16 mouse cellular contexts compared by ENCODE assay signal in the genomic region with DNA sequence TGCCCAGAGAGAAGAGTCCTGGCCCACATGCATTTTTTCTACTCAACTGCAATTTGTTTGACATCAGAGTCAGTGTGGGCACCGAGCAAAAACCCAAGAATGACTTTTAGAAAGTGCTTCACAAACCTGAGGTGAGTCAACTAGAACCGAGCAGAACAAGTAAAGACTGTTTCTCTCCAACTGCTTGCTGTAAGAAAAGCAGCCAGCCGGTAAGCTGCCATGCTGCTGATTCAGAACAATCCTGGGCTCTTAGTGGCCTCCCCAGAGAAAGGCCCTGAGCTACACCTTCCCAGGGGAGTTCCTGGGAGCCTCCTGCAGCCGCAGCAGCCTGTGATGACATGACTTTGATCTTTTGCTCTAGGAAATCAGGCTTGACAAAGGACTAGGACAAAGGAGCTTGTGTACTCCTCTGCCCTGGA.
DNase-seq lines count a peak whose midpoint lies in the region; ATAC-seq lines count a peak whose summit lies in the region.
"Had no signal": no experiment of that assay in that cellular context is flagged by ENCODE, and none has a peak within 500 bp of the region (broad histone marks: within the 10 kb centered on the region; RNA-seq: fewer than 3 reads in every experiment).

No protein-coding gene starts in this region.

- H3K4me1 ChIP-seq in kidney, embryonic 16.5 days (ENCODE audit: insufficient read depth, low read length), result no peaks in the 10 kb centered on the region
- H3K4me1 ChIP-seq in stomach, embryonic 16.5 days (ENCODE audit: control insufficient read depth, insufficient read depth, low read length), result no peaks in the 10 kb centered on the region
- H3K4me1 ChIP-seq: forebrain, embryonic 15.5 days; heart, embryonic 15.5 days; liver, embryonic 15.5 days had no signal

- DNase-seq in kidney, postnatal 25 days, result no peak
- peak; percentile 17 for DNase-seq in NIH3T3 (ENCODE audit: low read depth)
- DNase-seq in induced T-regulatory cell, adult 2 months (ENCODE audit: low read depth), result peak; percentile 1
- DNase-seq in spleen, adult 12 weeks (ENCODE audit: low spot score), result no peak
- DNase-seq: cerebellum, adult 2 months; kidney, postnatal 10 days; lung, postnatal 14 days had no signal

- H3K27ac ChIP-seq in kidney, embryonic 16.5 days (ENCODE audit: low read length), result peak overlapping the region; percentile 27; the same call in 1 of the 2 replicates
- peak overlapping the region; percentile 54 for H3K27ac ChIP-seq in stomach, embryonic 16.5 days (ENCODE audit: low read length)
- H3K27ac ChIP-seq: forebrain, embryonic 15.5 days; heart, embryonic 15.5 days; hindbrain, embryonic 13.5 days; liver, embryonic 15.5 days had no signal

- no peaks in the 10 kb centered on the region for H3K27me3 ChIP-seq in kidney, embryonic 16.5 days (ENCODE audit: insufficient read depth, low read length)
- no peaks in the 10 kb centered on the region for H3K27me3 ChIP-seq in stomach, embryonic 16.5 days (ENCODE audit: control insufficient read depth, insufficient read depth, low read length)
- H3K27me3 ChIP-seq: forebrain, embryonic 15.5 days; heart, embryonic 15.5 days; hindbrain, embryonic 13.5 days; liver, embryonic 15.5 days had no signal

- H3K9ac ChIP-seq in kidney, embryonic 16.5 days (replicated peaks; ENCODE audit: low read length), result no peak overlapping the region
- H3K9ac ChIP-seq in stomach, embryonic 16.5 days (ENCODE audit: low read length), result no peak overlapping the region
- H3K9ac ChIP-seq: forebrain, embryonic 15.5 days; heart, embryonic 15.5 days; hindbrain, embryonic 13.5 days; liver, embryonic 15.5 days had no signal

- H3K4me2 ChIP-seq in kidney, embryonic 16.5 days (replicated peaks; ENCODE audit: low read depth, low read length), result no peak overlapping the region
- no peak overlapping the region for H3K4me2 ChIP-seq in stomach, embryonic 16.5 days (ENCODE audit: low read depth, low read length)
- H3K4me2 ChIP-seq: forebrain, embryonic 15.5 days; heart, embryonic 15.5 days; hindbrain, embryonic 13.5 days; liver, embryonic 15.5 days; midbrain, embryonic 11.5 days had no signal

- no peak; the same call in 1 of the 2 replicates for ATAC-seq in kidney, embryonic 16.5 days (ENCODE audit: low FRiP score, low TSS enrichment)
- ATAC-seq in stomach, embryonic 16.5 days (ENCODE audit: insufficient read depth, low FRiP score), result no peak
- no peak for ATAC-seq in frontal cortex, adult (ENCODE audit: low TSS enrichment)
- ATAC-seq: forebrain, embryonic 15.5 days had no signal

- H3K4me3 ChIP-seq in kidney, embryonic 16.5 days (ENCODE audit: low read length), result no peak overlapping the region
- no peak overlapping the region for H3K4me3 ChIP-seq in stomach, embryonic 16.5 days (replicated peaks; ENCODE audit: low read length)
- H3K4me3 ChIP-seq: forebrain, embryonic 15.5 days; heart, embryonic 15.5 days; hindbrain, embryonic 13.5 days; liver, embryonic 15.5 days; myocyte had no signal

- no peaks in the 10 kb centered on the region for H3K9me3 ChIP-seq in kidney, embryonic 16.5 days (ENCODE audit: low read length)
- no peaks in the 10 kb centered on the region for H3K9me3 ChIP-seq in stomach, embryonic 16.5 days (replicated peaks; ENCODE audit: control insufficient read depth, low read length)
- H3K9me3 ChIP-seq: forebrain, embryonic 15.5 days; heart, embryonic 15.5 days; hindbrain, embryonic 13.5 days; liver, embryonic 15.5 days had no signal

- WGBS in kidney, embryonic 16.5 days, result 20% methylated on average over 4 of the region's 4 CpGs
- 43% methylated on average over 4 of the region's 4 CpGs for WGBS in stomach, embryonic 16.5 days

- no peaks in the 10 kb centered on the region for H3K36me3 ChIP-seq in kidney, embryonic 16.5 days (ENCODE audit: insufficient read depth, low read length)
- H3K36me3 ChIP-seq in stomach, embryonic 16.5 days (ENCODE audit: control insufficient read depth, insufficient read depth, low read length), result no peaks in the 10 kb centered on the region
- H3K36me3 ChIP-seq: forebrain, embryonic 15.5 days; heart, embryonic 15.5 days; hindbrain, embryonic 13.5 days; liver, embryonic 15.5 days had no signal

Comparison
In these comparisons a context has a peak if more than half of its experiments do, and no peak if none do; other contexts are left out.
1. DNase-seq: peak in NIH3T3 (single experiment) and induced T-regulatory cell, adult 2 months (single experiment); none in kidney, postnatal 25 days (0 of 2) and spleen, adult 12 weeks (single experiment).